Mouse (Mus musculus) embryonic facial prominence, embryonic 12.5 days (tissue): ENCODE data around the gene 1700029H14Rik. TPM values are rescaled to one million over a fixed set of nuclear protein-coding genes. Genes with fewer than 3 reads are reported as not detected.

ENCODE experiments used
- ATAC-seq: fragments of 200-750 bp; cut with Nextera tagmentation; 2 replicates; pipeline ENCODE4 v1.8.0; 2017; ENCODE audit not compliant: insufficient number of reproducible peaks, insufficient read depth, low FRiP score, low TSS enrichment
- H3K27ac ChIP-seq: fragments of 300-500 bp; sonication (generic); 2 replicates; pipeline ENCODE4 v1.5.1; 2016; ENCODE audit warnings: mild to moderate bottlenecking
- H3K27me3 ChIP-seq: fragments of 300-500 bp; sonication (generic); 2 replicates; pipeline ENCODE4 v1.6.1; 2016; ENCODE audit warnings: mild to moderate bottlenecking, moderate library complexity
- H3K36me3 ChIP-seq: fragments of 300-500 bp; sonication (generic); 2 replicates; pipeline ENCODE4 v1.6.1; 2016; ENCODE audit warnings: mild to moderate bottlenecking
- H3K4me1 ChIP-seq: fragments of 300-500 bp; sonication (generic); 2 replicates; pipeline ENCODE4 v1.6.1; 2016
- H3K4me2 ChIP-seq: fragments of 300-500 bp; sonication (generic); replicated peaks from 2 replicates; pipeline ENCODE4 v1.6.1; 2016; ENCODE audit warnings: mild to moderate bottlenecking, moderate library complexity
- H3K4me3 ChIP-seq: fragments of 300-500 bp; sonication (generic); 2 replicates; pipeline ENCODE4 v1.5.1; 2016; ENCODE audit warnings: mild to moderate bottlenecking
- H3K9ac ChIP-seq: fragments of 300-500 bp; sonication (generic); 2 replicates; pipeline ENCODE4 v1.6.1; 2016; ENCODE audit warnings: mild to moderate bottlenecking, moderate library complexity
- H3K9me3 ChIP-seq: fragments of 300-500 bp; sonication (generic); 2 replicates; pipeline ENCODE4 v1.6.1; 2016; ENCODE audit warnings: mild to moderate bottlenecking, moderate library complexity
- WGBS: fragments of 180-500 bp; shearing (Covaris S2); methylation state at CpG from one replicate; pipeline ENCODE4 v1.1.7; 2016; 5-methylcytosine and 5-hydroxymethylcytosine counted together
- polyA plus RNA-seq: library from polyadenylated mRNA; unstranded; fragments of >200 nt; fragmentation: Nextera tagmentation; extraction: Ambion mirVana; gene quantifications from 2 replicates; pipeline ENCODE4 v1.2.1, GENCODE M21; 2016

1700029H14Rik gene
- polyA plus RNA-seq, 1 experiment from 2014 or later = not detected

DNA sequence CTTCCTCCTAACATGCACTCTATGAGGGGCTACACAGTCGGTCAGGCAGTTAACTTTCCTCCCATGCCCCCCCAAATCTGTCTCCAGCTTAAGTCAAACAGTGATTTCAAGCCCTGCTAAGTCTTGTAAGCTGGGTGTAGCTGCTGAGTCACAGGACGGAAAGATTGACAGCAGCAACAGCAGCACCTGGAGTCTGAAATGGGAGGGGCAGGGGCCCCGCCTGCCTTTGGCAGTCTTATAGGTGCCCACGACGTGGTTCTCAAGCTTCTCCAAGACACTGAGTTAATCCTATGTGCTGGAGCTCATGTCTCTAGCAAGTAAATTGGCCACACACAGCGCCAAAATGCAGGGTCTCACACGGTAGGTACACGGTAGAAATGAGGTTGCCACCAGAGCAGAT lies 31.1 kb upstream of the 1700029H14Rik start:
- Histone ChIP-seq H3K4me3 (no peak overlapping the region), H3K9me3 (no peaks in the 10 kb centered on the region), H3K9ac (no peak overlapping the region), H3K4me1 (no peaks in the 10 kb centered on the region), H3K27me3 (no peaks in the 10 kb centered on the region), H3K27ac (no peak overlapping the region), H3K36me3 (0 out of 2 replicates have a peak, but pooled peaks cover 8% of the 10 kb centered on the region), H3K4me2 (no peak overlapping the region)
- 81% methylated on average over 8 of the region's 8 CpGs for WGBS
- no peak for ATAC-seq

DNA sequence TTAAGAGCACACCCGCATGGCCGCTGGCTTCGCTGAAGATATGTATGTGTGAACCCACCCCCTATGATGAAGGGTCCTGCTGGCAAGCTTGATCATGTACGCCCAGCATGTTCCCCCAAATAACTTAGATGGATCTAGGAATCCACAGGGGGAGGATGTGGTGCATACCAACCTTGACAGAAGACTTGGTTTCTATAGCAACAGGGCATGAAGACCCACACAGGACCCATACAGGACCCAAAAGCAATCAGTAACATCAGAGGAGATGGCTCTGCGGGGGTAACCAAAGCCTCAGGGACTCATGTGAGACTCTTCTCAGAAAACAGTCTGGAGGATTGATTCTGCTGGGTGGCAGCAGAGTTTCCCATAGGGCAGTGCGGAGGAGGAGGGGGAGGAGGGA lies 29.0 kb upstream of the 1700029H14Rik start:
- 79% methylated on average over 6 of the region's 6 CpGs for WGBS

DNA sequence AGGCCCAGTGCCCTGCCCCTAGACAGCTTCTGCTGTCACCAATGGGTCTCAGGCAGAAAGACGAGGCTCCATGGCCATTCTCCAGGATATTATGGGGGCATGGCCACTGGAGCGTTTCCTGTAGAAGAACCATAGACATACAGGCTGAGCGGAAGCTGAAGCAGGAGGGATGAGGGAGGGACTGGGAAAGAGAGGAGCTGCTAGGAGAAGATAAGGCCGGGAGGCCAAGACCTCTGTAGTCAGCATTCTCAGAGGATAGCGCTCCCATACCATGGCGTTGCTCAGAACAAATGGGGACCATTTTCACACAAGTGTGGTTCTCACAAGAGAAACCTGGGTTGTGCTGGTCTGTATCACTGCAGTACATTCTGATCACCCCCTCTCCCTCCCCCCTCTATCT lies 26.8 kb upstream of the 1700029H14Rik start:
- ATAC-seq = no peak
- Histone ChIP-seq H3K4me1 (no peaks in the 10 kb centered on the region), H3K9ac (no peak overlapping the region), H3K4me2 (no peak overlapping the region), H3K27ac (no peak overlapping the region), H3K27me3 (no peaks in the 10 kb centered on the region), H3K36me3 (peaks cover 14% of the 10 kb centered on the region; the same call in 1 of the 2 replicates), H3K9me3 (no peaks in the 10 kb centered on the region), H3K4me3 (no peak overlapping the region)
- WGBS = 85% methylated on average over 6 of the region's 6 CpGs

More for the DNA sequence above, 29.0 kb upstream of the 1700029H14Rik start:
- H3K9me3 ChIP-seq = no peaks in the 10 kb centered on the region
- H3K27ac ChIP-seq = no peak overlapping the region
- no peak overlapping the region for H3K9ac ChIP-seq
- no peaks in the 10 kb centered on the region for H3K36me3 ChIP-seq
- H3K4me1 ChIP-seq = no peaks in the 10 kb centered on the region
- no peak overlapping the region for H3K4me3 ChIP-seq
- ATAC-seq = no peak
- H3K4me2 ChIP-seq = no peak overlapping the region
- no peaks in the 10 kb centered on the region for H3K27me3 ChIP-seq

DNA sequence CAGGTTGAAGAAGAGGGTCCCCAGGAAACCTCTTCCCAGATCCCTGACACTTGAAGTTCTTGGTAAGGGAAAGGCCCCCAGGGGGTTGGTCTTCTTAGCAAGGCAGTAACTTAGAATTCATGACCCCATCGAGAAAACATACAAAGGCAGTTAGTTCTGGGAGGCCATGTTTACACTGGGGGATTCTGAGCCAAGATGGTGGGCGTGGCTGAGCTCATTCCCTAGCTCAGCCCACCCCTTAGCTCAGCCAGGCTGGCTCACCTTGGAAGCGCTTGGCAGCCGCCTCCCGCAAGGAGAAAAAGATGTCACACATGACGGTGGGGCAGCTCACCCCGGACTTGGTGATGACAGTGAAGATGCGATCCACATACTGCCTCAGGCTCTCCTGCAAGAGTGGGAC lies 22.4 kb upstream of the 1700029H14Rik start:
- peaks cover 37% of the 10 kb centered on the region for H3K36me3 ChIP-seq
- 76% methylated on average over 8 of the region's 8 CpGs for WGBS

DNA sequence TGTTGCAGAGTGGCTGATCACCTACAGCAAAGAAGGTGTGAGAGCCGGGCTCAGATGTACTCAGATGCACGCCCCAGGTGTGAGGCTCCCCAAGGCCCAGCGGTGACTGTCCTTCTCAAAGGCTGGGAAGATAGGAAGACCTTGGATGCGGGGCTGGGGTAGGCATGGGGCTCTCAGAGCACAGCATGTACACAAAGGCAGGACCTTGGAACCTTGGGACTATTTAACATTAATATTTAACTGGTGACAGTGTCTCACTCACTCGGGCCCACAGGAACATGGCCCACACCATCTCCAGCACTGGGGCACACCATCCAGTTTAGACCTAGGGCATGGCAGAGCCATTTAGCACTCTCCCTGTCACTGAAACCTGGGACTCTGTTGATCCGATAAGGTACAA lies 15.6 kb upstream of the 1700029H14Rik start:
- no peak for ATAC-seq
- H3K27ac ChIP-seq = no peak overlapping the region
- no peak overlapping the region for H3K4me3 ChIP-seq
- peaks cover 33% of the 10 kb centered on the region for H3K36me3 ChIP-seq
- H3K4me1 ChIP-seq = no peaks in the 10 kb centered on the region
- 91% methylated on average over 6 of the region's 6 CpGs for WGBS
- no peak overlapping the region for H3K9ac ChIP-seq
- H3K4me2 ChIP-seq = no peak overlapping the region
- H3K9me3 ChIP-seq = no peaks in the 10 kb centered on the region
- no peaks in the 10 kb centered on the region for H3K27me3 ChIP-seq

More for the DNA sequence above, 22.4 kb upstream of the 1700029H14Rik start:
- H3K4me1 ChIP-seq = no peaks in the 10 kb centered on the region
- ATAC-seq = no peak
- no peaks in the 10 kb centered on the region for H3K27me3 ChIP-seq
- no peak overlapping the region for H3K27ac ChIP-seq
- no peaks in the 10 kb centered on the region for H3K9me3 ChIP-seq
- H3K4me2 ChIP-seq = no peak overlapping the region
- no peak overlapping the region for H3K9ac ChIP-seq
- H3K4me3 ChIP-seq = no peak overlapping the region

DNA sequence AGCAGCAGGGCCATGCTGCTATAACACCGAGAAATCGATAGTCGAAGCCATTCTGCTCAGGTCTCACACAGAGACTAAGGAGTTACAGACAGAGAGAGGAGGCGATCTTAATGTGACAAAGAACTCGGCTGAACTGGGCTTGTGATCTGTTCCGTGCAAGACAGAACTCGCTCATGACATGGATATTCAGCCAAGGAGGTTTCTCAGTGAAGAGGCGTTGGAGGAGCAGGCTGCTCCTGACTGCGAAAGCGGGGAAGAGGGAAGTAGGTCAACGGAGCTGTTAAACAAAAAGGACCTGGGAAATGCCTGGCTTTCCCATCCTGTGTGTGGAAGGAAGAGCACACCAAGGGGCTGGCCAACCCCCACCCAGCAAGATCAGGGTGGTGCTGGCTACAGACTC lies 9.7 kb upstream of the 1700029H14Rik start:
- WGBS = 87% methylated on average over 11 of the region's 11 CpGs
- Histone ChIP-seq H3K27ac (no peak overlapping the region), H3K36me3 (peaks cover 13% of the 10 kb centered on the region), H3K4me3 (no peak overlapping the region), H3K4me1 (peaks cover 11% of the 10 kb centered on the region; the same call in 1 of the 2 replicates), H3K9me3 (no peaks in the 10 kb centered on the region), H3K27me3 (no peaks in the 10 kb centered on the region), H3K9ac (no peak overlapping the region), H3K4me2 (no peak overlapping the region)
- ATAC-seq = no peak

DNA sequence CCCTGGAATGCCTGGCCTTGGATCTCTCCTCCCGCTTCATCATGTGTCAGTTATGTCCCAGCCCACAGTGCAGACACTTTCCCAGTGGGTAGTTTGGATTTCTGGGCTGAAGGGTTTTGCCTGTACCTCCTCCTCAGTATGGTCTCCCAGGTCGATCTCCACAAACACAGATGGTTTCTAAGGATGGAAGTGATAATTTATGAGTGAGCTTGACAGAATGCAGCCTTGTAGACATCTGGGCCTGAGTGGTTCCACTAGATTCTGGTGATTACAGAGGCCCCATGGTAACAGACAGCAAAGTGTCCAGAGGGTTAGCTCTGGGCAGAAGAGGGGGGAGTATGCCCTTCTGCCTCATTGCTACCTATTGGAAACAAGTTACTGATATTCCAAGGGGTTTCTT lies 4.7 kb downstream of the 1700029H14Rik start:
- H3K4me1 ChIP-seq = no peaks in the 10 kb centered on the region
- H3K4me3 ChIP-seq = no peak overlapping the region
- no peak overlapping the region for H3K4me2 ChIP-seq
- ATAC-seq = no peak
- H3K9me3 ChIP-seq = no peaks in the 10 kb centered on the region
- H3K9ac ChIP-seq = no peak overlapping the region
- 83% methylated on average over 2 of the region's 2 CpGs for WGBS
- H3K36me3 ChIP-seq = no peaks in the 10 kb centered on the region
- no peak overlapping the region for H3K27ac ChIP-seq
- H3K27me3 ChIP-seq = no peaks in the 10 kb centered on the region

DNA sequence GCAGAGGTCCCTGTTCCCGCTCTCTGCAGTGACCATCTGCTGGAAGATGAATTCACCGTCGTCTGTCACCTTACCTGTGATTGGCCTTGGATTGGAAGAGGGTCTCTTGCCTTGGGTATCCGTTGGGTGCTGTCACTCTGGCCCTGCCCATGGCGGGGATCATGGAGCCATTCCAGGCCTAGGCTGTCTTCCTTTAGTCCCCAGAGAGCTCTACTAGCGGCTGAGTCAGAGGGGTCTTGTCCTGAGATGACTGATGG lies 10.8 kb downstream of the 1700029H14Rik start:
- no peaks in the 10 kb centered on the region for H3K36me3 ChIP-seq
- no peaks in the 10 kb centered on the region for H3K9me3 ChIP-seq
- no peaks in the 10 kb centered on the region for H3K27me3 ChIP-seq
- no peak overlapping the region for H3K4me2 ChIP-seq
- no peak overlapping the region for H3K4me3 ChIP-seq
- 88% methylated on average over 6 of the region's 6 CpGs for WGBS
- H3K9ac ChIP-seq = no peak overlapping the region
- H3K4me1 ChIP-seq = no peaks in the 10 kb centered on the region
- ATAC-seq = no peak
- no peak overlapping the region for H3K27ac ChIP-seq

DNA sequence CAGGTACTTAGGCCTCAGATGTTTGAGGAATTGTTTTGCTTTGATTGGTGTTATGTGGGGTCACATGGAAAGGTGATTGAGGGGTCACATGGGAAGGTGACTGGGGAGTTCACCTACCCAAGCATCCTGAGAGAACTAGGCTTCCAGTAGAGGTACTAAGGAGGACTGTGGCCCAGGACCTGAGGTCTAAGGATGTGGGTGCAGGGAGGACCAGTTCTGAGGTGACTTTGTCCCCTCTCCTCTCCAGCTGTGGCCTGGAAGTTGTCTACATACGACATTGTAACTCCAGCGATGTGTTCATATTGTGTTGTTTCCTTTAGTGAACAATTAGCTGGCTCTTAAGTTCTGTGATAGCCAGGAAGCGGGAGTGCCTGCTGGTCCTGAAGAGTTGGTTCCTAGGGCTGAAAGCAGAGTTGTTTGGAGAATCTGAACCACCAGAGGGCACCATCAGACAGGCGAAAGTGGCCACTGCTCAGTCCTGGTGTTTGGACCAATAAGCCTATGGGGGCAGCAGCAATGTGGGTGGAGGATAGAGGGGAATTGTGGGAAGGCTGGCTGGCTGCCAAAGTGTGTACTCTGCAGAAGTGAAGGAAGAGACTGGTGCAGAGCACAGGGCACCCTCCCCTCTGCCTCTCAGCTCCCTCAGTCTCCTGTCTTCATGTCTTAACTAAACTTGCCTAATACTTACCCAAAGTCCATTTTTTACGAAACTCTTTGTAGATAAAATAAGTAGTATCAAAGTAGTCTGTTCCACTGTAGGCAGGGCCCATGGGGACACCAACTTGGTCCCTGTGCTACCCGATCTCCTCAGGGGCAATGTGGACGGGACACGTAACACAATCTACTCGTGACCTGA lies 11.3 kb downstream of the 1700029H14Rik start:
- H3K36me3 ChIP-seq = no peaks in the 10 kb centered on the region
- H3K27ac ChIP-seq = no peak overlapping the region
- no peak overlapping the region for H3K9ac ChIP-seq
- no peaks in the 10 kb centered on the region for H3K9me3 ChIP-seq
- H3K4me3 ChIP-seq = no peak overlapping the region
- WGBS = 50% methylated on average over 9 of the region's 9 CpGs
- peak; percentile 90 for ATAC-seq
- no peaks in the 10 kb centered on the region for H3K27me3 ChIP-seq
- no peaks in the 10 kb centered on the region for H3K4me1 ChIP-seq
- H3K4me2 ChIP-seq = no peak overlapping the region

DNA sequence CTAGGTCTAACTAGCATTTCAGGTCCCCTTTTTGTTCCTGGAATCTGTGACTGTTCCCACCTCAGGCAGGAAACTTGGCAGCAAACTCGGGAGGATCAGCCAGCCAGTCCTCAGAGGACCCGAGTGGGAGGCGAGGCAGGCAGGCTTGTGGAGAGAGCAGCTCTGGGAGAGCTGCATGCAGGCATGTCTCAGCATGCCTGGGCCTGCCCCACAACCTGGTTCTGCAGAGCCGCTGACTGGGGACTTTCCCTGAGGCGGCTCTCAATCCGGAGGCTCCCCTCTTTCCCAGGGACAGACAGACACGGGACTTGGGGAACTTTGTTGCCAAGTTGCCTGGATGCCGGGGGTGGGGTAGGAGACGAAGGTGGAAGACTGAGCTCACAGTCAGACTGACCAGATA lies 13.4 kb downstream of the 1700029H14Rik start:
- no peaks in the 10 kb centered on the region for H3K36me3 ChIP-seq
- H3K27me3 ChIP-seq = no peaks in the 10 kb centered on the region
- H3K27ac ChIP-seq = no peak overlapping the region
- H3K9ac ChIP-seq = no peak overlapping the region; the same call in 1 of the 2 replicates
- H3K9me3 ChIP-seq = no peaks in the 10 kb centered on the region
- no peak overlapping the region for H3K4me3 ChIP-seq
- ATAC-seq = no peak
- WGBS = 39% methylated on average over 9 of the region's 9 CpGs
- H3K4me1 ChIP-seq = no peaks in the 10 kb centered on the region
- no peak overlapping the region for H3K4me2 ChIP-seq

DNA sequence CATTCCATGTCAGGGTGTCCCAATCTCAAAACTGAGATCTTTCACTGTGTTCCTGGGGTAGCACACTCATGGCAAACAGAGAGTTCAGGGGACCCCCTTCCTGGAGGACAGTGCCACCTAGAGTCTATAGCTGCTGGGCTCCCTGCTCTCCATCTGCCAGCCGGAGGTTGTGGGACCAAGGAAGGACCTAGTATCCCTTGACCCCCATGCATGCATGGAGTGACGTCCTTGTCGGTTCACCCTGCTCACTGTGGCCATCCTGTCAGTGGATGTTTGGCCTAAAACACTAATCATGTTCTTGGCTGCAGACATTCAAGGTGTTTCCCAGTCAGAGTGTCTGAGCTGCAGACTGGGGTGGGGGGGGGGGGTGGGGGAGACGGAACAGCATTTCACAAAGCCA lies 14.0 kb downstream of the 1700029H14Rik start:
- H3K27me3 ChIP-seq = no peaks in the 10 kb centered on the region
- no peaks in the 10 kb centered on the region for H3K9me3 ChIP-seq
- ATAC-seq = no peak
- no peak overlapping the region for H3K4me2 ChIP-seq
- no peak overlapping the region for H3K27ac ChIP-seq
- H3K4me3 ChIP-seq = no peak overlapping the region
- no peaks in the 10 kb centered on the region for H3K36me3 ChIP-seq
- no peaks in the 10 kb centered on the region for H3K4me1 ChIP-seq
- H3K9ac ChIP-seq = no peak overlapping the region
- 47% methylated on average over 4 of the region's 4 CpGs for WGBS

DNA sequence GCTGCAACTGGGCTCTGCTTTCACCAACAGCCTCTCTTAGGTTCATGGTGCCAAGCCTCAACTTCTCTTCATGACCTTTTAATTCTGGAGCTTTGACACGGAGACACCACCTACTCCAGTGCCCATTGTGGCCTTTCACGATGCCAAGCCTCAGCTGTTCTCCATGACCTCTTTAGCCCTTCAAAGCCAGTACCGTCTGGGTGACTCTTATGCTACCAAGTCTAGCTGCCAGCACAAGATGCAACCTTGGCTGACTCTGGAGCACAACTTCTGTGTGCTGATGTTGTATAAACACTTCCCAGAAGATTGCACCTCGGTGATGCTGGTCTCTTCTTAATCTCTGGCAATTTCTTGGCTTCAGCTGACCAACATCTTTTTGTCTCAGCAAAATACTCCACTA lies 15.8 kb downstream of the 1700029H14Rik start:
- Histone ChIP-seq H3K27ac (no peak overlapping the region), H3K9me3 (no peaks in the 10 kb centered on the region), H3K27me3 (no peaks in the 10 kb centered on the region), H3K9ac (no peak overlapping the region), H3K36me3 (no peaks in the 10 kb centered on the region), H3K4me2 (no peak overlapping the region), H3K4me1 (no peaks in the 10 kb centered on the region), H3K4me3 (no peak overlapping the region)
- WGBS = 86% methylated on average over 4 of the region's 4 CpGs
- ATAC-seq = no peak
